Mouse (Mus musculus): ENCODE data around the gene Rab8a. TPM values are rescaled to one million over a fixed set of nuclear protein-coding genes. Genes with fewer than 3 reads are reported as not detected.

Gene Rab8a
- polyA plus RNA-seq, 1 experiment from 2014 or later = 86.7 TPM

GRCm38 (mm10) chr8:72212751-72213150 lies 51.8 kb downstream of the Rab8a start, which contains the start of gene Cib3:
Gene Cib3, minus strand, starts transcription at chr8:72212837.
- no peaks in the 10 kb centered on the region for H3K27me3 ChIP-seq (replicated peaks; ENCODE audit: control insufficient read depth, insufficient read depth, low read length)
- ATAC-seq (no peak), DNase-seq (ENCODE audit: low spot score) (no peak)
- H3K4me1 ChIP-seq (ENCODE audit: control insufficient read depth, insufficient read depth, low read length) = no peaks in the 10 kb centered on the region
- H3K4me3 ChIP-seq (ENCODE audit: low read depth, low read length) = no peak within 1 kb of the TSS
- H3K4me2 ChIP-seq (ENCODE audit: low read length) = no peak within 1 kb of the TSS
- no peaks in the 10 kb centered on the region for H3K9me3 ChIP-seq (replicated peaks; ENCODE audit: control insufficient read depth, low read length)
- H3K9ac ChIP-seq (ENCODE audit: low read length) = no peak within 1 kb of the TSS
- 62% methylated on average over 4 of the region's 4 CpGs for WGBS
- no peaks in the 10 kb centered on the region for H3K36me3 ChIP-seq (ENCODE audit: control insufficient read depth, insufficient read depth, low read length)
- no peak within 1 kb of the TSS for H3K27ac ChIP-seq (ENCODE audit: low read depth, low read length)

- Histone ChIP-seq H3K9me3 (replicated peaks; ENCODE audit: control insufficient read depth, low read length) (no peaks in the 10 kb centered on the region), H3K36me3 (ENCODE audit: control insufficient read depth, insufficient read depth, low read length) (no peaks in the 10 kb centered on the region), H3K4me3 (ENCODE audit: low read depth, low read length) (no peak within 1 kb of the TSS), H3K4me2 (ENCODE audit: low read length) (no peak within 1 kb of the TSS), H3K27me3 (replicated peaks; ENCODE audit: control insufficient read depth, insufficient read depth, low read length) (no peaks in the 10 kb centered on the region), H3K9ac (ENCODE audit: low read length) (no peak within 1 kb of the TSS), H3K4me1 (ENCODE audit: control insufficient read depth, insufficient read depth, low read length) (no peaks in the 10 kb centered on the region), H3K27ac (ENCODE audit: low read depth, low read length) (no peak within 1 kb of the TSS)
- DNase-seq (ENCODE audit: low spot score) = no peak
- WGBS = 74% methylated on average over 4 of the region's 4 CpGs
- no peak for ATAC-seq
These were observed 52.5 kb downstream of the Rab8a start, which contains the start of gene Gm11034 for GRCm38 (mm10) chr8:72213536-72213935. Gene Gm11034, minus strand, starts transcription at chr8:72213636.

- no peak for ATAC-seq
- 55% methylated on average over 2 of the region's 2 CpGs for WGBS
These were observed 54.1 kb downstream of the Rab8a start for GRCm38 (mm10) chr8:72215060-72215459.

GRCm38 (mm10) chr8:72215871-72216270 lies 54.9 kb downstream of the Rab8a start:
- ATAC-seq (no peak), DNase-seq (ENCODE audit: low spot score) (no peak)
- 56% methylated on average over 1 of the region's 1 CpGs for WGBS
- H3K36me3 ChIP-seq (ENCODE audit: control insufficient read depth, insufficient read depth, low read length) = no peaks in the 10 kb centered on the region
- H3K4me3 ChIP-seq (ENCODE audit: low read depth, low read length) = no peak overlapping the region
- H3K27ac ChIP-seq (ENCODE audit: low read depth, low read length) = no peak overlapping the region
- no peak overlapping the region for H3K4me2 ChIP-seq (ENCODE audit: low read length)
- no peak overlapping the region for H3K9ac ChIP-seq (ENCODE audit: low read length)
- H3K9me3 ChIP-seq (replicated peaks; ENCODE audit: control insufficient read depth, low read length) = no peaks in the 10 kb centered on the region
- peaks cover 7% of the 10 kb centered on the region; the same call in 1 of the 2 replicates for H3K4me1 ChIP-seq (ENCODE audit: control insufficient read depth, insufficient read depth, low read length)
- no peaks in the 10 kb centered on the region for H3K27me3 ChIP-seq (replicated peaks; ENCODE audit: control insufficient read depth, insufficient read depth, low read length)

More at GRCm38 (mm10) chr8:72215060-72215459, 54.1 kb downstream of the Rab8a start:
- no peaks in the 10 kb centered on the region for H3K27me3 ChIP-seq (replicated peaks; ENCODE audit: control insufficient read depth, insufficient read depth, low read length)
- no peaks in the 10 kb centered on the region for H3K4me1 ChIP-seq (ENCODE audit: control insufficient read depth, insufficient read depth, low read length)
- no peak overlapping the region for H3K4me3 ChIP-seq (ENCODE audit: low read depth, low read length)
- no peaks in the 10 kb centered on the region for H3K36me3 ChIP-seq (ENCODE audit: control insufficient read depth, insufficient read depth, low read length)
- H3K9ac ChIP-seq (ENCODE audit: low read length) = no peak overlapping the region
- no peak overlapping the region for H3K4me2 ChIP-seq (ENCODE audit: low read length)
- no peak overlapping the region for H3K27ac ChIP-seq (ENCODE audit: low read depth, low read length)
- H3K9me3 ChIP-seq (replicated peaks; ENCODE audit: control insufficient read depth, low read length) = no peaks in the 10 kb centered on the region
- no peak for DNase-seq (ENCODE audit: low spot score)

DNA sequence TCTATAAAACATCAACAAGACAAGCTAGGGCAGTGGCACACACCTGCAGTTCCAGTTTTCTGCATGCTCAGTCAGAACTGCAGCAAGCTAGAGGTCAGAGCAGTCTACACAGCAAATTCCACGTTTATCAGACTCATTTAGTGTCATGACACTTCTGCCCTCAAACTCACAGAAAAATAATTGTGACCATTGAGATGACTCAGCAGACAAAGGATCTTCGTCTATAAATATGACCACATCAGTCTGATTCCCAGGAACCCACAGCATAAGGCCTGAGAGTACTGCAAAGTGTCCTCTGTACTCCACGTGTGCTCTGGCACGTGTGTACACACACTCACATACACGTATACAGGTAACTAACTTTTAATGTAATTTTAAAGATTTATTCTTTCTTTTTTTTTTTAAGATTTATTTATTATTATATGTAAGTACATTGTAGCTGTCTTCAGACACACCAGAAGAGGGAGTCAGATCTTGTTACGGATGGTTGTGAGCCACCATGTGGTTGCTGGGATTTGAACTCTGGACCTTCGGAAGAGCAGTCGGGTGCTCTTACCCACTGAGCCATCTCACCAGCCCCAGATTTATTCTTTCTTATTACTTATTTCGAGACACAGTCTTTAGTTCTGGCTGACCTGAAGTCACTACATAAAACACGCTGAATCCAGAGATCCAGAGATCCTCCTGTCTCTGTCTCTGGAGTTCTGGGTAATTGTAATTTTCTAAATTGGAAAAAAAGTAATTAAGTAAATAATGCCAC lies 58.0 kb downstream of the Rab8a start:
- DNase-seq (ENCODE audit: low spot score) = no peak
- Histone ChIP-seq H3K9ac (ENCODE audit: low read length) (no peak overlapping the region), H3K4me1 (ENCODE audit: control insufficient read depth, insufficient read depth, low read length) (peaks cover 9% of the 10 kb centered on the region; the same call in 1 of the 2 replicates), H3K27me3 (replicated peaks; ENCODE audit: control insufficient read depth, insufficient read depth, low read length) (no peaks in the 10 kb centered on the region), H3K36me3 (ENCODE audit: control insufficient read depth, insufficient read depth, low read length) (peaks cover 26% of the 10 kb centered on the region), H3K4me3 (ENCODE audit: low read depth, low read length) (peak overlapping the region; percentile 67), H3K4me2 (ENCODE audit: low read length) (peak overlapping the region; percentile 91), H3K9me3 (replicated peaks; ENCODE audit: control insufficient read depth, low read length) (no peaks in the 10 kb centered on the region), H3K27ac (ENCODE audit: low read depth, low read length) (no peak overlapping the region)
- peak; percentile 45 for ATAC-seq
- WGBS = 75% methylated on average over 9 of the region's 10 CpGs

DNA sequence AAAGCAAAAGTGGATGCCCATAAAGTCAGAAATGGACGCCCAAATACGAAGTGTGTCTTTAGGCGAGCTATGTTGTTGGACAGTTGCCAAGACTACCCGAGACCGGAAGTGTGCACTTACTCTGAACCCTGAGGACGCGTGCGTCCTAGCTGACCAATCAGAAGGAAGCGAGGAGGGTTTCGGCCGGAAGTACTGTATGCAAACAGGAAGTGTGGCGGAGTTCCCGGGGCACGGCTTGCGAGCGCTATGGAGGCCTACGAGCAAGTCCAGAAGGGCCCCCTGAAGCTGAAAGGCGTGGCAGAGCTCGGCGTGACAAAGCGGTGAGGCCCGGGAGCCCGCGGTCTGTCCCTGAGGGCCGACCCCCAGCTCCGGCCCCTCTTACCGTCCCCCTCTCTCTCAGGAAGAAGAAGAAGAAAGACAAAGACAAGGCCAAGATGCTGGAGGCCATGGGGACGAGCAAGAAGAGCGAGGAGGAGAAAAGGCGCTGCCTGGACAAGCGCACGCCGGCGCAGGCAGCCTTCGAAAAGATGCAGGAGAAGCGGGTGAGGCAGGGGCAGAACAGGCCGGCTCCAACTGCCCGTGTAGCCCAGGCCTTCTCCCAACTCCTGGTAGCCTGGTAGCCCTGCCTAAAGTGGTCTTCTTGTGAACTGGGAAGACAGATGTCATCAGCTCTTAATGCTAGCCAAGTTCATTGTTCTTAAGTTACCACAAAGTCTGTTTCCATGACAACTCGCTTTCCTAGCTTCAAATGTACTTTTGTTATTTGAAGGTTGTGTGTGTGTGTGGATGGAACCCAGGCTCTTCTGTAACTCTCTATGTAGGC lies 58.8 kb downstream of the Rab8a start, which contains the start of gene Fam32a:
Gene Fam32a (plus strand): TSS at position 190 of the 823 bp plus-strand sequence.
- H3K27ac ChIP-seq (ENCODE audit: low read depth, low read length) = peak within 1 kb of the TSS; percentile 62; the same call in 1 of the 2 replicates
- H3K36me3 ChIP-seq (ENCODE audit: control insufficient read depth, insufficient read depth, low read length) = peaks cover 30% of the 10 kb centered on the region
- 11% methylated on average over 39 of the region's 39 CpGs for WGBS
- peak; percentile 98 for ATAC-seq
- peak within 1 kb of the TSS; percentile 67 for H3K4me3 ChIP-seq (ENCODE audit: low read depth, low read length)
- no peaks in the 10 kb centered on the region for H3K27me3 ChIP-seq (replicated peaks; ENCODE audit: control insufficient read depth, insufficient read depth, low read length)
- peak within 1 kb of the TSS; percentile 76 for H3K9ac ChIP-seq (ENCODE audit: low read length)
- peak; percentile 98 for DNase-seq (ENCODE audit: low spot score)
- H3K4me2 ChIP-seq (ENCODE audit: low read length) = peak within 1 kb of the TSS; percentile 91
- peaks cover 9% of the 10 kb centered on the region; the same call in 1 of the 2 replicates for H3K4me1 ChIP-seq (ENCODE audit: control insufficient read depth, insufficient read depth, low read length)
- H3K9me3 ChIP-seq (replicated peaks; ENCODE audit: control insufficient read depth, low read length) = no peaks in the 10 kb centered on the region

- DNase-seq (ENCODE audit: low spot score) (no peak), ATAC-seq (no peak)
- Histone ChIP-seq H3K4me3 (ENCODE audit: low read depth, low read length) (peak overlapping the region; percentile 67), H3K36me3 (ENCODE audit: control insufficient read depth, insufficient read depth, low read length) (peaks cover 30% of the 10 kb centered on the region), H3K27me3 (replicated peaks; ENCODE audit: control insufficient read depth, insufficient read depth, low read length) (no peaks in the 10 kb centered on the region), H3K9ac (ENCODE audit: low read length) (no peak overlapping the region), H3K4me2 (ENCODE audit: low read length) (peak overlapping the region; percentile 91), H3K9me3 (replicated peaks; ENCODE audit: control insufficient read depth, low read length) (no peaks in the 10 kb centered on the region), H3K4me1 (ENCODE audit: control insufficient read depth, insufficient read depth, low read length) (peaks cover 9% of the 10 kb centered on the region; the same call in 1 of the 2 replicates), H3K27ac (ENCODE audit: low read depth, low read length) (no peak overlapping the region)
- 85% methylated on average over 4 of the region's 4 CpGs for WGBS
These were observed 59.8 kb downstream of the Rab8a start for GRCm38 (mm10) chr8:72220758-72221157.

DNA sequence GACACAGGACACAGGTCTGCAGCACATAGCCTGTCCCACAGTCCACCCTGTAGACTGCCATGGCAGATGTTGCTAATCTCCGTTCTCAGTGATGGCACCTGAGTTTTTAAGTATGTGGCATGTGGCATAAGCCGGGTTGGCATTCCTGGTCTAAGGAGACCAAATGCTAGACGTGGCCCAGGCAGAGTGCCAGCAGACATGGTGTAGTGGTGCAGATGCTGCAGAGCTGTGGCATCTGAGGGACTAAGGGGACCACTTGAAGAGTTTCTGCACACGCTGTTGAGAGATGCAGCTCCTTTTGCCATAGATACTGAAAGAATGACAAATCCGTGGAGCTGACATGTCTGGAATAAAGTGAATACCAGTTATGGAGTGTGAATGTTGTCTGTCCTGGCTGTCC lies 61.7 kb downstream of the Rab8a start:
- Histone ChIP-seq H3K36me3 (ENCODE audit: control insufficient read depth, insufficient read depth, low read length) (peaks cover 30% of the 10 kb centered on the region), H3K4me2 (ENCODE audit: low read length) (no peak overlapping the region), H3K4me3 (ENCODE audit: low read depth, low read length) (no peak overlapping the region), H3K9ac (ENCODE audit: low read length) (no peak overlapping the region), H3K9me3 (replicated peaks; ENCODE audit: control insufficient read depth, low read length) (no peaks in the 10 kb centered on the region), H3K27me3 (replicated peaks; ENCODE audit: control insufficient read depth, insufficient read depth, low read length) (no peaks in the 10 kb centered on the region), H3K4me1 (ENCODE audit: control insufficient read depth, insufficient read depth, low read length) (peaks cover 9% of the 10 kb centered on the region; the same call in 1 of the 2 replicates), H3K27ac (ENCODE audit: low read depth, low read length) (no peak overlapping the region)
- ATAC-seq (no peak), DNase-seq (ENCODE audit: low spot score) (no peak)
- 94% methylated on average over 5 of the region's 5 CpGs for WGBS

All from forebrain, embryonic 14.5 days (tissue).